Mouse (Mus musculus) cortical plate, adult 2 months (tissue): ENCODE results near the gene Ralgapa2.

Experiments used
- CTCF ChIP-seq: fragments of 200-500 bp; IDR thresholded peaks from 2 replicates; pipeline ENCODE4 v1.5.1; 2011; ENCODE audit warnings: mild to moderate bottlenecking, control low read depth, low read length; ENCODE audit not compliant: insufficient read depth; ENCODE audit errors: extremely low read depth
- POLR2A ChIP-seq: fragments of 200-500 bp; IDR thresholded peaks from 2 replicates; pipeline ENCODE4 v1.6.1; 2011; ENCODE audit warnings: mild to moderate bottlenecking, low read length, control low read depth; ENCODE audit not compliant: insufficient read depth; ENCODE audit errors: extremely low read depth

GRCm38 (mm10) chr2:146468016-146468415 is 44.1 kb downstream of the Ralgapa2 start:
- TF ChIP-seq POLR2A, result no peak
- no peak for TF ChIP-seq CTCF
